Mouse (Mus musculus) intestine, embryonic 15.5 days (tissue): ENCODE results near the gene Tcl1b3. TPM values are rescaled to one million over a fixed set of nuclear protein-coding genes. Genes with fewer than 3 reads are reported as not detected.
"Not testable (repeated sequence)": the region's sequence is repeated elsewhere in the genome, so short reads cannot be mapped to it uniquely, and the experiment has no call there.

Experiments used
- ATAC-seq: fragments of 200-750 bp; cut with Nextera tagmentation; 2 replicates; pipeline ENCODE4 v1.8.0; 2017; ENCODE audit warnings: moderate TSS enrichment, moderate library complexity
- H3K27ac ChIP-seq: fragments of 300-500 bp; sonication (generic); 2 replicates; pipeline ENCODE4 v1.5.1; 2015; ENCODE audit warnings: mild to moderate bottlenecking, inconsistent platforms
- H3K27me3 ChIP-seq: fragments of 300-500 bp; sonication (generic); replicated peaks from 2 replicates; pipeline ENCODE4 v1.6.1; 2015; ENCODE audit warnings: inconsistent platforms
- H3K36me3 ChIP-seq: fragments of 300-500 bp; sonication (generic); 2 replicates; pipeline ENCODE4 v1.6.1; 2015; ENCODE audit warnings: inconsistent platforms
- H3K4me1 ChIP-seq: fragments of 300-500 bp; sonication (generic); replicated peaks from 2 replicates; pipeline ENCODE4 v1.6.1; 2015; ENCODE audit warnings: inconsistent platforms
- H3K4me2 ChIP-seq: fragments of 300-500 bp; sonication (generic); replicated peaks from 2 replicates; pipeline ENCODE4 v1.6.1; 2015; ENCODE audit warnings: mild to moderate bottlenecking, inconsistent platforms
- H3K4me3 ChIP-seq: fragments of 300-500 bp; sonication (generic); replicated peaks from 2 replicates; pipeline ENCODE4 v1.5.1; 2015; ENCODE audit warnings: inconsistent platforms
- H3K9ac ChIP-seq: fragments of 300-500 bp; sonication (generic); 2 replicates; pipeline ENCODE4 v1.6.1; 2015; ENCODE audit warnings: inconsistent platforms
- H3K9me3 ChIP-seq: fragments of 300-500 bp; sonication (generic); 2 replicates; pipeline ENCODE4 v1.6.1; 2016; ENCODE audit warnings: inconsistent platforms
- WGBS: fragments of 180-500 bp; shearing (Covaris S2); methylation state at CpG from one replicate; pipeline ENCODE4 v1.1.7; 2015; 5-methylcytosine and 5-hydroxymethylcytosine counted together
- polyA plus RNA-seq: library from polyadenylated mRNA; unstranded; fragments of >200 nt; fragmentation: Nextera tagmentation; extraction: Ambion mirVana; gene quantifications from 2 replicates; pipeline ENCODE4 v1.2.1, GENCODE M21; 2015

Tcl1b3 gene
- polyA plus RNA-seq: not detected in 2 replicates

GRCm38 (mm10) chr12:105190743-105191142 is at the start of gene Tcl1b3:
Tcl1b3 (plus strand) TSS chr12:105191043.
- 87% methylated on average over 6 of the region's 6 CpGs for WGBS
- not testable (repeated sequence) for H3K9me3 ChIP-seq, H3K27me3 ChIP-seq, H3K36me3 ChIP-seq, ATAC-seq, H3K27ac ChIP-seq, H3K4me1 ChIP-seq, H3K4me3 ChIP-seq, H3K9ac ChIP-seq, H3K4me2 ChIP-seq

DNA sequence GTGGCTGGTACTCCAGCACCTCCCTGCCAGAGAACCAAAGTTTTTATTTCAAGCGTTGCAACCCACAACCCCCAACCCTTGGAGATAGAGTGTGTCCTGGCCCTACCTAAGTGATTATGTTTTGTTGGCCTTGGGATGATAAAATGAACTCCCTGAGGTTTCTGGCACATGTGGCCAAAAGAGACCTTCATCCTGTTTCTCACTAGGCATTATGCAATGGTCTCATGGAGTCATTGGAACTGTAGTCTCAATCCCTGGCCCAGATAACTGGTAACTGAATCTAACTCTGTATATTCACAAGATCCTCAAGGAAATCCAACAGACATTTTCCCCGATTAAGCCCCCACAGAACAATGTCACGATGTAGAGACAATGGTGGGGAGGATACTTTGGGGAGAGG is 47.7 kb upstream of the Tcl1b3 start:
- Histone ChIP-seq H3K27ac (no peak overlapping the region), H3K9me3 (no peaks in the 10 kb centered on the region), H3K27me3 (no peaks in the 10 kb centered on the region), H3K4me1 (no peaks in the 10 kb centered on the region), H3K9ac (no peak overlapping the region), H3K36me3 (no peaks in the 10 kb centered on the region), H3K4me3 (no peak overlapping the region), H3K4me2 (no peak overlapping the region)
- no peak for ATAC-seq
- 86% methylated on average over 3 of the region's 3 CpGs for WGBS

- H3K4me3 ChIP-seq, H3K9me3 ChIP-seq, ATAC-seq, H3K4me1 ChIP-seq, H3K27ac ChIP-seq, H3K27me3 ChIP-seq, H3K4me2 ChIP-seq, H3K36me3 ChIP-seq, H3K9ac ChIP-seq: not testable (repeated sequence)
- 25% methylated on average over 1 of the region's 1 CpGs for WGBS
Observed at GRCm38 (mm10) chr12:105144928-105145327, 45.9 kb upstream of the Tcl1b3 start.

- Histone ChIP-seq H3K36me3 (no peaks in the 10 kb centered on the region), H3K9me3 (no peaks in the 10 kb centered on the region), H3K9ac (no peak within 1 kb of the TSS), H3K4me1 (no peaks in the 10 kb centered on the region), H3K4me2 (no peak within 1 kb of the TSS), H3K4me3 (no peak within 1 kb of the TSS), H3K27ac (no peak within 1 kb of the TSS), H3K27me3 (no peaks in the 10 kb centered on the region)
- ATAC-seq: no peak
- 81% methylated on average over 3 of the region's 3 CpGs for WGBS
Observed at GRCm38 (mm10) chr12:105145714-105146113, 45.1 kb upstream of the Tcl1b3 start, which contains the start of gene Tcl1b2. Tcl1b2 (plus strand) TSS chr12:105146014.

GRCm38 (mm10) chr12:105155286-105155685 is 35.6 kb upstream of the Tcl1b3 start:
- ATAC-seq, H3K36me3 ChIP-seq, H3K4me3 ChIP-seq, H3K27ac ChIP-seq, H3K9me3 ChIP-seq, H3K4me2 ChIP-seq, H3K27me3 ChIP-seq, H3K4me1 ChIP-seq, H3K9ac ChIP-seq: not testable (repeated sequence)
- WGBS: 63% methylated on average over 4 of the region's 4 CpGs

- Histone ChIP-seq H3K9me3 (no peaks in the 10 kb centered on the region), H3K9ac (no peak overlapping the region), H3K27ac (no peak overlapping the region), H3K36me3 (no peaks in the 10 kb centered on the region), H3K4me3 (no peak overlapping the region), H3K4me1 (no peaks in the 10 kb centered on the region), H3K4me2 (no peak overlapping the region), H3K27me3 (no peaks in the 10 kb centered on the region)
- WGBS: 74% methylated on average over 6 of the region's 6 CpGs
- ATAC-seq: no peak
Observed at GRCm38 (mm10) chr12:105158842-105159241, 32.0 kb upstream of the Tcl1b3 start.

DNA sequence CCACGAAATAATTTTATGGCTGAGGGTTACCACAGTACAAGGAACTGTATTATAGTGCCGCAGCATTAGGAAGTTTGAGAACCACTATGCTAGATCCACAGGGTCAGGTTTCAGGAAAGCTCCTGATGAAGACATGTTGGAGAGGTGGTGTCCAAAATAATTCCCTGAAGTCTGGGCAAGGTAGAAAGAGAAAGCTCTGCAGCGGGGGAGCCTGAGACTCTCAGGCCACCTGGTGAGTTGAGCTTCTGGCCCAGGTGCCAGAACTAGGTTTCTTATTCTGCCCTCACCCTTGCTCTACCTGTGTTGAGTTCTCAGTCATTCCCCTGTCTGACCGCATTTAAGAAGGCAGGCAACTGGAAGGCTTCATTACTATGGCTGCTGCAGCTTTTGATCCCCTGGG is 31.5 kb upstream of the Tcl1b3 start, which contains the start of gene Tcl1b1:
Gene Tcl1b1, plus strand, starts transcription at position 301 of the 400 bp plus-strand sequence.
- no peak for ATAC-seq
- 73% methylated on average over 4 of the region's 4 CpGs for WGBS
- no peaks in the 10 kb centered on the region for H3K4me1 ChIP-seq

DNA sequence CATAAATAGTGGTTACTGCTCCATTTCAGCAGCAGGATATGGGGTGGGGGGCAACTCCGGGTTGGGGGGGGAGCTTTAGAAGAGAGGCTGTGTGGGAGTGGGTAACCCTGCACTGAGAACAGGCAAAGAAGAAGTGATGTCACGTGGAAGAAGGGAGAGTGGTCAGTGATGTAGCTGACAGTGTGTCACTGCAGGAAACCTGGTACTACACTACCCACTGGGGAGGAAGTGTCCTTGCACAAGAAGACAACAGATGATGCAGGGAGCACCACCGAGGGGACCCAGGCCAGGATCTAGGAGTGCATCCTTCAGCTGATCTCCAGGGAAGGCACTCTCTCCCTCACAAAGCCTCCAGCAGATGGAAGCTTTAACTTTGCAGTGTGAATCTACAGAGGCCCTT is 24.1 kb upstream of the Tcl1b3 start:
- no peaks in the 10 kb centered on the region for H3K36me3 ChIP-seq

More for the DNA sequence above, 31.5 kb upstream of the Tcl1b3 start, which contains the start of gene Tcl1b1:
- H3K4me2 ChIP-seq: no peak within 1 kb of the TSS
- H3K36me3 ChIP-seq: no peaks in the 10 kb centered on the region
- H3K9me3 ChIP-seq: no peaks in the 10 kb centered on the region
- H3K4me3 ChIP-seq: no peak within 1 kb of the TSS
- no peak within 1 kb of the TSS for H3K27ac ChIP-seq
- no peaks in the 10 kb centered on the region for H3K27me3 ChIP-seq
- no peak within 1 kb of the TSS for H3K9ac ChIP-seq

DNA sequence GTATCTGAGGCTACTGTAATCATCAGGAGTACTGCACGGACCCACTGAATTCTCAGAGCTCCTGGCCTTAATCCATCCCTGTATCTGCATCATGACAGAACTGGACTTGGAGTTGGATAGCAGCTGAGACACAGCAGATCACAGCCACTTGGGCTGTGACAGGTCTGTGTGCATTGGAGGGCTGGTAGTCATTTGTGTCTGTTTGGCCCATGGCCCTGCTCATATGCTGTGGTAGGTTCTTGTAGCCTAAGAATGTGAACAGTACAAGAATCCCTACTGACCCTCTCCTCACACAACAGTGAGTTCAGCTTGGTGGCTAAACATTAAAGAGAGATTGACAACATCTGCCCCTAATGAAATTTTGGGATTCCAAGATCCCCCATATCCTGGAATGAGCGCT is 17.5 kb upstream of the Tcl1b3 start:
- Histone ChIP-seq H3K36me3 (no peaks in the 10 kb centered on the region), H3K27me3 (no peaks in the 10 kb centered on the region), H3K27ac (no peak overlapping the region), H3K9ac (no peak overlapping the region), H3K4me2 (no peak overlapping the region), H3K4me3 (no peak overlapping the region), H3K9me3 (no peaks in the 10 kb centered on the region), H3K4me1 (no peaks in the 10 kb centered on the region)
- ATAC-seq: no peak
- 71% methylated on average over 2 of the region's 2 CpGs for WGBS

More for the DNA sequence above, 24.1 kb upstream of the Tcl1b3 start:
- no peak for ATAC-seq
- Histone ChIP-seq H3K4me2 (no peak overlapping the region), H3K9me3 (no peaks in the 10 kb centered on the region), H3K9ac (no peak overlapping the region), H3K4me1 (no peaks in the 10 kb centered on the region), H3K27ac (no peak overlapping the region), H3K4me3 (no peak overlapping the region), H3K27me3 (no peaks in the 10 kb centered on the region)
- 71% methylated on average over 3 of the region's 3 CpGs for WGBS

GRCm38 (mm10) chr12:105174318-105174717 is 16.5 kb upstream of the Tcl1b3 start:
- not testable (repeated sequence) for H3K4me2 ChIP-seq, H3K27ac ChIP-seq, H3K27me3 ChIP-seq, H3K9ac ChIP-seq, H3K9me3 ChIP-seq, H3K4me3 ChIP-seq, H3K4me1 ChIP-seq, ATAC-seq, H3K36me3 ChIP-seq
- WGBS: 27% methylated on average over 2 of the region's 2 CpGs

GRCm38 (mm10) chr12:105176044-105176443 is 14.8 kb upstream of the Tcl1b3 start, which contains the start of gene Tcl1b5:
Tcl1b5 (plus strand) TSS chr12:105176344.
- not testable (repeated sequence) for H3K36me3 ChIP-seq, H3K9ac ChIP-seq, H3K9me3 ChIP-seq, H3K4me1 ChIP-seq, H3K27ac ChIP-seq, H3K4me3 ChIP-seq, H3K27me3 ChIP-seq, ATAC-seq, H3K4me2 ChIP-seq
- WGBS: 64% methylated on average over 3 of the region's 3 CpGs

DNA sequence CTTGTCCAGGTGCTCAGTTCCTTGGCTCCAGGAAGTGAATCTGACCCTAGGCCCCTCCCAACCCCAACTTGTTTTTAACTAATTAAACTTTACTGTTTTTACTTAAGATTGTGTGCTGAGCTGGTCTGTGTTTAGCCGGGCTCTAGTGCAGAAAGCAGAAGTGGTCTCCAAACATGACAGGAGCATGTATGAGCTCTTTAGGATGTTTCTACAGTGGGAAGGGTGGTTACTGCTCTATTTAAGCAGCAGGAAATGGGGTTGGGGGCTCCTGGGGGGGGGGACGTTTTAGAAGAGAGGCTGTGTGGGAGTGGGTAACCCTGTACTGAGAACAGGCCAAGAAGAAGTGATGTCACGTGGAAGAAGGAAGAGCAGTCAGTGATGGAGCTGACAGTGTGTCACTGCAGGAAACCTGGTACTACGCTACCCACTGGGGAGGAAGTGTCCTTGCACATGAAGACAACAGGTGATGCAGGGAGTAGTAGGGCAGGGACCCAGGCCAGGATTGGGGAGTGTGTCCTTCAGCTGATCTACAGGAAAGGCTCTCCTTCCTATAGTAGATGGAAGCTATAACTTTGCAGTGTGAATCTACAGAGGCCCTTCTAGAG is 9.7 kb upstream of the Tcl1b3 start:
- H3K9ac ChIP-seq, H3K27me3 ChIP-seq, H3K4me1 ChIP-seq, H3K9me3 ChIP-seq, H3K36me3 ChIP-seq, H3K27ac ChIP-seq, H3K4me2 ChIP-seq, H3K4me3 ChIP-seq, ATAC-seq: not testable (repeated sequence)
- 76% methylated on average over 4 of the region's 4 CpGs for WGBS

- H3K9ac ChIP-seq, H3K27me3 ChIP-seq, H3K9me3 ChIP-seq, H3K27ac ChIP-seq, H3K4me3 ChIP-seq, H3K4me2 ChIP-seq, ATAC-seq, H3K4me1 ChIP-seq, H3K36me3 ChIP-seq: not testable (repeated sequence)
- 44% methylated on average over 2 of the region's 2 CpGs for WGBS
Observed at GRCm38 (mm10) chr12:105188980-105189379, 1.9 kb upstream of the Tcl1b3 start.
